Mouse (Mus musculus) neural tube, embryonic 12.5 days (tissue): ENCODE measurements around the gene Msrb3. TPM values are rescaled to one million over a fixed set of nuclear protein-coding genes. Genes with fewer than 3 reads are reported as not detected.
A peak's percentile ranks its signal among the peaks of the same experiment; 100 is the strongest.

Source experiments
- ATAC-seq: fragments of 200-750 bp; cut with Nextera tagmentation; 2 replicates; pipeline ENCODE4 v1.8.0; 2017; ENCODE audit warnings: low read depth, mild to moderate bottlenecking, moderate TSS enrichment, moderate library complexity; ENCODE audit not compliant: low FRiP score
- H3K27ac ChIP-seq: fragments of 300-500 bp; sonication (generic); 2 replicates; pipeline ENCODE4 v1.5.1; 2016
- H3K27me3 ChIP-seq: fragments of 300-500 bp; sonication (generic); replicated peaks from 2 replicates; pipeline ENCODE4 v1.6.1; 2016; ENCODE audit warnings: mild to moderate bottlenecking
- H3K36me3 ChIP-seq: fragments of 300-500 bp; sonication (generic); 2 replicates; pipeline ENCODE4 v1.6.1; 2016; ENCODE audit warnings: mild to moderate bottlenecking
- H3K4me1 ChIP-seq: fragments of 300-500 bp; sonication (generic); 2 replicates; pipeline ENCODE4 v1.6.1; 2016
- H3K4me2 ChIP-seq: fragments of 300-500 bp; sonication (generic); replicated peaks from 2 replicates; pipeline ENCODE4 v1.6.1; 2016; ENCODE audit warnings: mild to moderate bottlenecking
- H3K4me3 ChIP-seq: fragments of 300-500 bp; sonication (generic); 2 replicates; pipeline ENCODE4 v1.5.1; 2016
- H3K9ac ChIP-seq: fragments of 300-500 bp; sonication (generic); 2 replicates; pipeline ENCODE4 v1.6.1; 2016; ENCODE audit warnings: mild to moderate bottlenecking
- H3K9me3 ChIP-seq: fragments of 300-500 bp; sonication (generic); 2 replicates; pipeline ENCODE4 v1.6.1; 2016; ENCODE audit warnings: mild to moderate bottlenecking
- WGBS: fragments of 180-500 bp; shearing (Covaris S2); methylation state at CpG from one replicate; pipeline ENCODE4 v1.1.7; 2016; 5-methylcytosine and 5-hydroxymethylcytosine counted together
- polyA plus RNA-seq: library from polyadenylated mRNA; unstranded; fragments of >200 nt; fragmentation: Nextera tagmentation; extraction: Ambion mirVana; gene quantifications from 2 replicates; pipeline ENCODE4 v1.2.1, GENCODE M21; 2016

The Msrb3 gene
- polyA plus RNA-seq, result 3.4 and 3.5 TPM in 2 replicates

GRCm38 (mm10) chr10:120898785-120899762 lies at the start of gene Msrb3:
TSS of gene Msrb3 (minus strand) at chr10:120899101.
- WGBS, result 3% methylated on average over 64 of the region's 64 CpGs
- Histone ChIP-seq H3K4me3 (peak within 1 kb of the TSS; percentile 58), H3K9ac (peak within 1 kb of the TSS; percentile 71), H3K4me2 (peak within 1 kb of the TSS; percentile 97), H3K27me3 (peaks cover 3% of the 10 kb centered on the region; the same call in 1 of the 2 replicates), H3K4me1 (peaks cover 12% of the 10 kb centered on the region), H3K27ac (no peak within 1 kb of the TSS), H3K36me3 (no peaks in the 10 kb centered on the region), H3K9me3 (no peaks in the 10 kb centered on the region)
- peak; percentile 88 for ATAC-seq

GRCm38 (mm10) chr10:120948461-120948860 lies 49.6 kb upstream of the Msrb3 start:
- no peak for ATAC-seq
- peaks cover 4% of the 10 kb centered on the region; the same call in 1 of the 2 replicates for H3K4me1 ChIP-seq
- H3K4me3 ChIP-seq, result no peak overlapping the region
- H3K9ac ChIP-seq, result no peak overlapping the region
- H3K36me3 ChIP-seq, result peaks cover 4% of the 10 kb centered on the region; the same call in 1 of the 2 replicates
- H3K4me2 ChIP-seq, result no peak overlapping the region
- H3K27ac ChIP-seq, result no peak overlapping the region
- H3K27me3 ChIP-seq, result no peaks in the 10 kb centered on the region
- WGBS, result 70% methylated on average over 2 of the region's 2 CpGs
- H3K9me3 ChIP-seq, result no peaks in the 10 kb centered on the region

GRCm38 (mm10) chr10:120947842-120948241 lies 48.9 kb upstream of the Msrb3 start:
- Histone ChIP-seq H3K4me1 (0 out of 2 replicates have a peak, but pooled peaks cover 4% of the 10 kb centered on the region), H3K27ac (no peak overlapping the region)
- WGBS, result 91% methylated on average over 2 of the region's 2 CpGs

DNA sequence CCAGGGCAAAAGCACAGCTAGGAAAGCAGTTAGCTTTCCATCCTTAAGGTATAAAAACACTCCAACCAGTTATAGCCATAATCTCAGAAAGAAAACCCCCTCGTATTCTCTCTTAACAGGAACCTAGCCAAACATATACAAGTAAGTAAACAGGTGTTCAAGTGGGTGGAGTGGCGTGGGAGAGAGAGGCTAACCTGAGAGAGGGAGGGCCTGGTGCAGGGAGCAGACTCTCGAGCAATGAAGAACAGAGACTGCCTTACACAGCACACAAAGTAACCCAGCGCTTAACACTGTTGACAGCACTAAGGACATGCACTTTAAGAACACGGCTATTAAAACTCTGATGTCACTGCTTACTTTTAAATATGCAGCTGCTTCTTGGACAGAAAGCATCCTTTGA lies 47.9 kb upstream of the Msrb3 start:
- H3K9ac ChIP-seq, result no peak overlapping the region
- H3K4me1 ChIP-seq, result 0 out of 2 replicates have a peak, but pooled peaks cover 4% of the 10 kb centered on the region
- H3K9me3 ChIP-seq, result no peaks in the 10 kb centered on the region
- 88% methylated on average over 5 of the region's 5 CpGs for WGBS
- no peaks in the 10 kb centered on the region for H3K27me3 ChIP-seq
- no peak for ATAC-seq
- H3K36me3 ChIP-seq, result peaks cover 4% of the 10 kb centered on the region; the same call in 1 of the 2 replicates
- no peak overlapping the region for H3K4me2 ChIP-seq
- no peak overlapping the region for H3K27ac ChIP-seq
- H3K4me3 ChIP-seq, result no peak overlapping the region

More at GRCm38 (mm10) chr10:120947842-120948241, 48.9 kb upstream of the Msrb3 start:
- Histone ChIP-seq H3K9me3 (no peaks in the 10 kb centered on the region), H3K4me3 (no peak overlapping the region), H3K4me2 (no peak overlapping the region), H3K27me3 (no peaks in the 10 kb centered on the region), H3K9ac (no peak overlapping the region), H3K36me3 (peaks cover 4% of the 10 kb centered on the region; the same call in 1 of the 2 replicates)
- no peak for ATAC-seq

GRCm38 (mm10) chr10:120938904-120939208 lies 40.0 kb upstream of the Msrb3 start:
- ATAC-seq, result no peak
- Histone ChIP-seq H3K27me3 (no peaks in the 10 kb centered on the region), H3K27ac (no peak overlapping the region), H3K4me1 (no peaks in the 10 kb centered on the region), H3K4me2 (no peak overlapping the region), H3K4me3 (no peak overlapping the region), H3K36me3 (no peaks in the 10 kb centered on the region), H3K9ac (no peak overlapping the region), H3K9me3 (no peaks in the 10 kb centered on the region)
- WGBS, result 83% methylated on average over 2 of the region's 2 CpGs

DNA sequence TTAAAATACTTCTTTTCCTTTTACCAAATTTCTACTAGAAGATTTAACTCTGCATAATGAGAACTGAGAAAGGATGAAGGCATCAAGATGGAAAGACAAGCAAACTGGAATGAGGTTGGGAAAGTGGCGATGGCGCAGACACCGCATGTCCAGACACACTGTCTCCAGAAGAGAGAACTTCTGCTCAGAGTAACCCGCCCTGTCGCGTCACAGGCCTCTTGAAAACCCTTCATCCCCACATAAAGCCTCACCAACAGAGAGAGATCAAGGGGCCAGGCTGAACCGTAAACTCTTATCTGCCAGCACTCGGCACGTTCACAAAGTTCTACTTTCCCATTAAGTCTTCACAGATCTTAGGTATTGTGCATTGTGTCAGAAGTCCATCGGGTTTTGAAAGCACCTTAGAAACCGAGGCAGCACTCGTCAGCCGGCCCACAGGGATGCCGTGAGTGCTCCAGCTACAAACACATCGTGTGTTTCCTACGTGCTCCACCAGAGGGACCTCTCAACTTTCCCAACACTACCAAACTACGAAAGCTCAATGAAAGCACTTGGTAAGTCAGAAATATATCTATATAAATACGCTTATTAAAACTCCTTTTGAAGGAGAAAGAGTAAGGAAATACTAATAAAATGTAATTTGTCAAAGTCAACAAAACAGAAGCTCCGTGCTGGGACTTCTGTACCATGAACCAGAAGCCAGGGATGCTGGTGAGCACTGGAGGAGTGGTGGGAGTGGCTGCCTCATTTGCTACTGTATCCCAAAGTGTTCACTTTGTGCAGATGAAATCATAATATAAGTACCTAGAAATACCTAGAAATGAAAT lies 39.4 kb upstream of the Msrb3 start:
- WGBS, result 62% methylated on average over 19 of the region's 19 CpGs
- Histone ChIP-seq H3K9me3 (no peaks in the 10 kb centered on the region), H3K4me3 (no peak overlapping the region), H3K27me3 (no peaks in the 10 kb centered on the region), H3K27ac (no peak overlapping the region), H3K4me2 (no peak overlapping the region), H3K36me3 (no peaks in the 10 kb centered on the region), H3K9ac (no peak overlapping the region), H3K4me1 (no peaks in the 10 kb centered on the region)
- no peak for ATAC-seq

GRCm38 (mm10) chr10:120929536-120929935 lies 30.6 kb upstream of the Msrb3 start:
- H3K4me1 ChIP-seq, result no peaks in the 10 kb centered on the region
- H3K27me3 ChIP-seq, result no peaks in the 10 kb centered on the region
- no peak for ATAC-seq
- WGBS, result 79% methylated on average over 7 of the region's 7 CpGs
- no peaks in the 10 kb centered on the region for H3K9me3 ChIP-seq
- peaks cover 16% of the 10 kb centered on the region; the same call in 1 of the 2 replicates for H3K36me3 ChIP-seq
- H3K9ac ChIP-seq, result no peak overlapping the region
- H3K4me3 ChIP-seq, result no peak overlapping the region
- no peak overlapping the region for H3K4me2 ChIP-seq
- H3K27ac ChIP-seq, result no peak overlapping the region

- ATAC-seq, result no peak
- Histone ChIP-seq H3K4me2 (no peak overlapping the region), H3K9ac (no peak overlapping the region), H3K4me1 (no peaks in the 10 kb centered on the region), H3K27ac (no peak overlapping the region), H3K9me3 (no peaks in the 10 kb centered on the region), H3K27me3 (no peaks in the 10 kb centered on the region), H3K36me3 (peaks cover 16% of the 10 kb centered on the region; the same call in 1 of the 2 replicates), H3K4me3 (no peak overlapping the region)
- 90% methylated on average over 5 of the region's 5 CpGs for WGBS
Observed at GRCm38 (mm10) chr10:120928183-120928582, 29.3 kb upstream of the Msrb3 start.

- no peaks in the 10 kb centered on the region for H3K9me3 ChIP-seq
- no peak overlapping the region for H3K4me2 ChIP-seq
- H3K4me1 ChIP-seq, result no peaks in the 10 kb centered on the region
- no peak for ATAC-seq
- H3K4me3 ChIP-seq, result no peak overlapping the region
- peaks cover 22% of the 10 kb centered on the region; the same call in 1 of the 2 replicates for H3K36me3 ChIP-seq
- 94% methylated on average over 8 of the region's 8 CpGs for WGBS
- no peak overlapping the region for H3K27ac ChIP-seq
- no peaks in the 10 kb centered on the region for H3K27me3 ChIP-seq
- no peak overlapping the region for H3K9ac ChIP-seq
Observed at GRCm38 (mm10) chr10:120926156-120926555, 27.3 kb upstream of the Msrb3 start.

DNA sequence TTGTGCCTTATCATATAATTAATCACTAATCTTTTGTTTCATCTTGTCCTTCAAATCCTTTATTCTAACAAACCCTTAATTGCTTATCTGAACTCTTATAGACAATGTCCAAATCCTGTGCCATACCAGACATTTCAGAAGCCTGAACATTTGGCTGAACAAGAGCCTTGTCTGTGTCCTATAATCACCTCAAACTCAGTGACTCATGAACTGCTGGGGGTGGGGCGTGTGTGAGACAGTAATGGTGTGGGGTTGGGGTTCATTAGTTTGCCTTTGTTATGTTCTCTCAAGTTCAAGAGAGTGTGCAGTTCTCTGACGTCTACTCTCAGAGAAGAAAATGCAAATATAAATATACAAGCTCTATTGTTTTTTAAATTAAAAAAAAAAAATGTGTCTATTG lies 22.6 kb upstream of the Msrb3 start:
- H3K4me3 ChIP-seq, result no peak overlapping the region
- H3K4me2 ChIP-seq, result no peak overlapping the region
- WGBS, result 77% methylated on average over 2 of the region's 2 CpGs
- H3K27ac ChIP-seq, result no peak overlapping the region
- no peaks in the 10 kb centered on the region for H3K27me3 ChIP-seq
- no peaks in the 10 kb centered on the region for H3K4me1 ChIP-seq
- no peak overlapping the region for H3K9ac ChIP-seq
- ATAC-seq, result no peak
- H3K36me3 ChIP-seq, result peaks cover 14% of the 10 kb centered on the region; the same call in 1 of the 2 replicates
- H3K9me3 ChIP-seq, result no peaks in the 10 kb centered on the region

DNA sequence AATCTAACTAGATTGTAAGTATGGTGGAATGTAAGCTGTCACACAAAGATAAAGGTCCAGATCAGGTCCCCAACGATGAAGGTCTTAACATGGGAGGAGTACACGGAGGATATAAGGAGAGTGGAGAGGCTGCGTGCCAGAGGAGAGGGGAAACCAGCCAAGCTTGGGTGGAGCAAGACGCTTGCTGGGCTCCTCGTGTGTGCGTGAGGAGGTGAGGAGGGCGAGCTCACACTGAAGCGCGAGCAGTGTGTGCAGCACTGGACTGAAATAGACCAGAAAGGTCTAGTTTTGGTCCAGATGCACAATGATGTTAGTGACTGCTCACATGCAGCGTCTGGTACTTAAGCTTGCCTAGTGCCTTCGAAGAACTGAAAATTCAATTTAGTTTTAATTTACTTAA lies 21.7 kb upstream of the Msrb3 start:
- peaks cover 10% of the 10 kb centered on the region; the same call in 1 of the 2 replicates for H3K36me3 ChIP-seq
- no peaks in the 10 kb centered on the region for H3K4me1 ChIP-seq
- H3K9me3 ChIP-seq, result no peaks in the 10 kb centered on the region
- ATAC-seq, result no peak
- no peak overlapping the region for H3K4me2 ChIP-seq
- 91% methylated on average over 11 of the region's 11 CpGs for WGBS
- no peak overlapping the region for H3K27ac ChIP-seq
- no peaks in the 10 kb centered on the region for H3K27me3 ChIP-seq
- H3K4me3 ChIP-seq, result no peak overlapping the region
- no peak overlapping the region for H3K9ac ChIP-seq

GRCm38 (mm10) chr10:120916250-120916649 lies 17.3 kb upstream of the Msrb3 start:
- H3K27ac ChIP-seq, result no peak overlapping the region
- H3K9ac ChIP-seq, result no peak overlapping the region
- ATAC-seq, result no peak
- no peaks in the 10 kb centered on the region for H3K4me1 ChIP-seq
- H3K27me3 ChIP-seq, result no peaks in the 10 kb centered on the region
- no peak overlapping the region for H3K4me3 ChIP-seq
- no peak overlapping the region for H3K4me2 ChIP-seq
- 92% methylated on average over 5 of the region's 5 CpGs for WGBS
- H3K9me3 ChIP-seq, result no peaks in the 10 kb centered on the region
- no peaks in the 10 kb centered on the region for H3K36me3 ChIP-seq
